Mouse (Mus musculus) thymus, postnatal 25 days (tissue): ENCODE measurements around the gene Gm13691.
"Not testable (repeated sequence)": the region's sequence is repeated elsewhere in the genome, so short reads cannot be mapped to it uniquely, and the experiment has no call there.

Source experiments
- DNase-seq: peaks from one replicate; pipeline ENCODE4 v3.0.0; 2022

Gm13691 gene

DNA sequence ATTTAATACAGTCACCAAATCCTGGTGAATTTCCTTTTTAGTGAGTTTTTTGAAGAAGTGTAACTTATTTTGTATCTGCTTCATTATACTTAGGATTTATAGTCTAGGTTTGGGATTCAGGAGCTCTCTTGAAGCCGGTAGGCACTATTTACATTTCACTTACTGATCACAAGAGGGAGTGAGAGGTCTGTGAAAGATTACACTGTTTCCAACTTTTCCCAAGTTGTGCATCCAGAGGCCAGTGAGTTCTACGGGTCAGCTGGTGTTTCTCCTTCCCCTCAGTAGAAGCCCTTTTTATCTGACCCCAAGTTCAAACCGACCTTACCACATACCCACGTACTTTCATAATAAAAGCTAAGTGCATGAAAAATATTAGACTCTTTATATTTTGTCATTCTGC is 47.0 kb downstream of the Gm13691 start:
- DNase-seq = no peak

DNA sequence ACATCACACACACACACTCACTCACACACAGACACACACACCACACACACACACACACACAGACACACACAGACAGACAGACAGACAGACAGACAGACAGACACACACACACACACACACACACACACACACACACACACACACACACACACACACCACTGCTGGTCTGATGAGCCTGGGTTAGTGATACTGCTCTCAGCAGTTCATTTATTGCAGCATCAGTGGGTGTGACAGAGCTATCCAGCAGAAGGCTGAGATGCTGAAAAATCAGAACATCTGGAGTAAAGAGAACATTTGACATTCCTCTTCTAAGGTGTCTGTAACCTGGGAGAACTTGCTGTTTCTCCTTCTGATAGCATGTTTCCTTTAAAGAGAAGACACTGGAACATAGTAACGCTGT is 47.6 kb downstream of the Gm13691 start:
- not testable (repeated sequence) for DNase-seq

DNA sequence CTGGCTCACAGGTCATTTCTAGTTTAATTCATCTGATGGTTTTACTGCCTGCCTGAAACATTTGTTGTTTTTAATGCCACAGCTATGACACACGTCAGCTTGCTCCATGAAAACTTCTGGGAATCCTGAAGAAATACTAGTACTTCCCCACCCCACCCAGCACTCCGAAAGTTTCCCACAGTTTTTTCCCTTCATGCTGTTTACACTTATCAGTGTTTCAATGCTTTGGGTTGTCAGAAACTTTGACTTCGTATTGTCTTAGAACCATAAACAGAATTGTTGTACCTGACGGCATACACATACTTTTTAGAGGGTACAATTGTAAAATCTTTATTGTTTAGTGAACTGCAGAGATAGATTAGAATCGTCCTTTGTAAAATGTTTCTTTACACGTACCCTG is 48.9 kb downstream of the Gm13691 start:
- DNase-seq = no peak
